Comparison of ENCODE assay signal across 11 mouse cellular contexts in genomic region chr9:61510217-61510893, GRCm38 (mm10).
DNase-seq lines count a peak whose midpoint lies in the region; ATAC-seq and TF ChIP-seq lines count a peak whose summit lies in the region.
"Had no signal": no experiment of that assay in that cellular context is flagged by ENCODE, and none has a peak within 500 bp of the region (broad histone marks: within the 10 kb centered on the region; RNA-seq: fewer than 3 reads in every experiment).

No protein-coding gene starts in this region.

- ATAC-seq in forebrain, postnatal 0 days: peak; percentile 65

- H3K9ac ChIP-seq in forebrain, postnatal 0 days: no peak overlapping the region

- no peaks in the 10 kb centered on the region for H3K36me3 ChIP-seq in forebrain, postnatal 0 days (ENCODE audit: insufficient read depth)
- no peaks in the 10 kb centered on the region for H3K36me3 ChIP-seq in limb, embryonic 10.5 days

- DNase-seq in right cerebral cortex, postnatal 4 days: peak; percentile 50
- DNase-seq in right cerebral cortex, postnatal 25 days: no peak
- DNase-seq in forebrain, postnatal 0 days: peak; percentile 83
- peak; percentile 70 for DNase-seq in limb, embryonic 10.5 days (ENCODE audit: low spot score)
- peak; percentile 4 for DNase-seq in thymus, postnatal 25 days
- DNase-seq in frontal cortex, postnatal 36 days (ENCODE audit: low spot score in 2 of 2): no peak
- DNase-seq in cerebellum, adult 11-12 months: no peak
- no peak for DNase-seq in urinary bladder, postnatal 36 days (ENCODE audit: low spot score in 2 of 2)
- DNase-seq: gastrocnemius, adult 2 months; kidney, postnatal 14 days; lung, postnatal 14 days had no signal

- H3K4me2 ChIP-seq in forebrain, postnatal 0 days (ENCODE audit: low read depth): peak overlapping the region; percentile 15; the same call in 1 of the 2 replicates

- TF ChIP-seq CTCF in forebrain, postnatal 0 days (IDR thresholded peaks at IDR 0.05; ENCODE audit: low read depth): no peak

- 8% methylated on average over 14 of the region's 14 CpGs for WGBS in forebrain, postnatal 0 days
- 21% methylated on average over 14 of the region's 14 CpGs for WGBS in limb, embryonic 10.5 days

- H3K9me3 ChIP-seq in forebrain, postnatal 0 days (ENCODE audit: low read length): no peaks in the 10 kb centered on the region
- no peaks in the 10 kb centered on the region for H3K9me3 ChIP-seq in limb, embryonic 10.5 days (replicated peaks)

- H3K4me3 ChIP-seq in forebrain, postnatal 0 days (ENCODE audit: low read depth, low read length): no peak overlapping the region
- no peak overlapping the region for H3K4me3 ChIP-seq in limb, embryonic 10.5 days
- H3K4me3 ChIP-seq: gastrocnemius, adult 2 months had no signal

- peaks cover 12% of the 10 kb centered on the region for H3K4me1 ChIP-seq in forebrain, postnatal 0 days (ENCODE audit: insufficient read depth)
- peaks cover 34% of the 10 kb centered on the region for H3K4me1 ChIP-seq in limb, embryonic 10.5 days

- H3K27me3 ChIP-seq in forebrain, postnatal 0 days (ENCODE audit: insufficient read depth, low read length): 0 out of 2 replicates have a peak, but pooled peaks cover 5% of the 10 kb centered on the region
- H3K27me3 ChIP-seq in limb, embryonic 10.5 days (ENCODE audit: low read depth, poor library complexity, severe bottlenecking): peaks cover 55% of the 10 kb centered on the region

- H3K27ac ChIP-seq in forebrain, postnatal 0 days (ENCODE audit: low read depth, low read length): no peak overlapping the region
- H3K27ac ChIP-seq in limb, embryonic 10.5 days: no peak overlapping the region
- H3K27ac ChIP-seq: gastrocnemius, adult 2 months had no signal

Comparison
In these comparisons a context has a peak if more than half of its experiments do, and no peak if none do; other contexts are left out.
1. DNase-seq: peak in right cerebral cortex, postnatal 4 days (single experiment), forebrain, postnatal 0 days (single experiment), limb, embryonic 10.5 days (single experiment) and thymus, postnatal 25 days (single experiment); none in right cerebral cortex, postnatal 25 days (single experiment), frontal cortex, postnatal 36 days (0 of 2), cerebellum, adult 11-12 months (single experiment) and urinary bladder, postnatal 36 days (0 of 2).